Mouse (Mus musculus): ENCODE data around the gene Apmap. TPM values are rescaled to one million over a fixed set of nuclear protein-coding genes. Genes with fewer than 3 reads are reported as not detected.

The Apmap gene
- polyA plus RNA-seq, 2 experiments: 18.5 to 26.5 TPM

GRCm38 (mm10) chr2:150621698-150622097 lies 13.3 kb upstream of the Apmap start:
- 64% methylated on average over 3 of the region's 3 CpGs for WGBS (ENCODE audit: insufficient replicate concordance)
- no peak for ATAC-seq (ENCODE audit: insufficient read depth)
- Histone ChIP-seq H3K27me3 (ENCODE audit: control insufficient read depth, insufficient read depth, low read length) (no peaks in the 10 kb centered on the region), H3K9me3 (ENCODE audit: control insufficient read depth, low read length) (no peaks in the 10 kb centered on the region), H3K4me2 (ENCODE audit: low read depth) (no peak overlapping the region), H3K9ac (replicated peaks) (no peak overlapping the region), H3K4me1 (replicated peaks; ENCODE audit: control insufficient read depth in 2 of 2, insufficient read depth in 2 of 2, low read length in 1 of 2) (no peaks in the 10 kb centered on the region), H3K36me3 (replicated peaks; ENCODE audit: control insufficient read depth, insufficient read depth, low read depth) (peaks cover 56% of the 10 kb centered on the region), H3K27ac (no peak overlapping the region), H3K4me3 (ENCODE audit: insufficient read depth in 1 of 2, low read depth in 2 of 2, low read length in 2 of 2) (no peak overlapping the region)
- DNase-seq (ENCODE audit: low read depth in 3 of 3, low spot score in 3 of 3): no peak
- TF ChIP-seq CTCF (IDR thresholded peaks at IDR 0.05; ENCODE audit: low read depth): no peak
- TF ChIP-seq EP300 (IDR thresholded peaks at IDR 0.05; ENCODE audit: low read depth): no peak

DNA sequence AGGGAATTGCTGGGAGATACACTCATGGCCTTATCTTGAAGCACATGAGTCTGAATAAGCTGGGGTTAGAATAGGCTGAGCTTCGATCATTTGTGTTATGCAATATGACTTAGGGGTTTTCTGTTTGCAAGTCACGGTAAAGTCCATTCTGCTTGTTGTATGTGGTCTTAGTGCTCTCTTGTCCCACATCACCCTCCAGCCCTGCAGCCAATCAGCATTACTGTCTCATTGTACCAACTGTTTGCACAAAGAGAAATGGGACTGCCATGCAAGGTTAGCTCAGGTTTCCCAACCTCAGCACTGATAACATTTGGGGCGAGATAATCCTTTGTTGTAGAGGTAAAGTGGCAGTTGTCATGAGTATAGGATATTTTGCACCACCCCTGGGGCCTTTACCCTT lies 1.7 kb upstream of the Apmap start:
- DNase-seq (ENCODE audit: low read depth in 3 of 3, low spot score in 3 of 3) (peak; percentile 29 to 34 (median 33)), ATAC-seq (ENCODE audit: insufficient read depth) (peak; percentile 24)
- Histone ChIP-seq H3K36me3 (replicated peaks; ENCODE audit: control insufficient read depth, insufficient read depth, low read depth) (no peaks in the 10 kb centered on the region), H3K27ac (no peak overlapping the region), H3K9ac (replicated peaks) (no peak overlapping the region), H3K4me1 (replicated peaks; ENCODE audit: control insufficient read depth in 2 of 2, insufficient read depth in 2 of 2, low read length in 1 of 2) (peaks cover 16 to 18% of the 10 kb centered on the region in 2 experiments), H3K27me3 (ENCODE audit: control insufficient read depth, insufficient read depth, low read length) (no peaks in the 10 kb centered on the region), H3K4me3 (ENCODE audit: insufficient read depth in 1 of 2, low read depth in 2 of 2, low read length in 2 of 2) (no peak overlapping the region), H3K9me3 (ENCODE audit: control insufficient read depth, low read length) (no peaks in the 10 kb centered on the region), H3K4me2 (ENCODE audit: low read depth) (no peak overlapping the region; the same call in 1 of the 2 replicates)
- TF ChIP-seq EP300 (IDR thresholded peaks at IDR 0.05; ENCODE audit: low read depth) (peak; percentile 20; the same call in 1 of the 2 replicates), CTCF (IDR thresholded peaks at IDR 0.05; ENCODE audit: low read depth) (no peak)
- 16% methylated on average over 3 of the region's 3 CpGs for WGBS (ENCODE audit: insufficient replicate concordance)

DNA sequence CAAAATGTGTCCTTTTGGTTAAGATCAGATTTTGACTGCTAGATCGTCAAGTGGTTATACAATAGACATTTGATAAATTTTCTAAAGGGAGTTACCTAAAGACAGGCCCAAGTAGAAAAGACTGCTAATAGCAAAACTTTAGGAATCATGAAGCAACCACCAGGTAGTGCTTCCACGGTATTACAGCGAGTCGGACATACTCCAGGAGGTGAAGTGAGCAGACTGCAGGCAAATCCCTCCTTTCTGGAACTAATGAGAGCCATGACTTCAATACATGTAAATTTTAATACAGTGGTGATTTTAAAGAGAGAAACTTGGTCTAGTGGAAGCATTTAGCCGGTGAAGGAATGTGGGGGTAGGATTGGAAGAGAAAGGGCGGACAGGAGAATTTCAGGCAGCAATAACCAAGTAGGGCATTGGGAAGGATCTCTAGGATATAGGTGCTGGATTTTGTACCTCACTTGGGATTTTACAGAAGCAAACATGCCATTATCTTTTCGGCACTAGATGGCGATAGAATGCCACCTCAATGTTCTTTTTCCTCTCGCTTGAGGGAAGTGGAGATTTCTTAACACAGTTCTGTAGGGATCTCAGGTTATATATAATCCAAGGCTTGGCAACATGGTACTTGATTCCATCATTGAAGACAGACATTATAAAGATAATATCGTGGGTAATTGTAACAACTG lies 649 bp upstream of the Apmap start:
- WGBS (ENCODE audit: insufficient replicate concordance): under 1% methylated on average over 10 of the region's 10 CpGs
- Histone ChIP-seq H3K4me3 (ENCODE audit: insufficient read depth in 1 of 2, low read depth in 2 of 2, low read length in 2 of 2) (peak overlapping the region; percentile 82 to 95), H3K27ac (peak overlapping the region; percentile 55), H3K9ac (replicated peaks) (peak overlapping the region; percentile 78), H3K27me3 (ENCODE audit: control insufficient read depth, insufficient read depth, low read length) (no peaks in the 10 kb centered on the region), H3K4me2 (ENCODE audit: low read depth) (peak overlapping the region; percentile 78), H3K36me3 (replicated peaks; ENCODE audit: control insufficient read depth, insufficient read depth, low read depth) (no peaks in the 10 kb centered on the region), H3K4me1 (replicated peaks; ENCODE audit: control insufficient read depth in 2 of 2, insufficient read depth in 2 of 2, low read length in 1 of 2) (peaks cover 16 to 18% of the 10 kb centered on the region in 2 experiments), H3K9me3 (ENCODE audit: control insufficient read depth, low read length) (no peaks in the 10 kb centered on the region)
- TF ChIP-seq EP300 (IDR thresholded peaks at IDR 0.05; ENCODE audit: low read depth) (no peak), CTCF (IDR thresholded peaks at IDR 0.05; ENCODE audit: low read depth) (peak; percentile 84)
- DNase-seq (ENCODE audit: low read depth in 3 of 3, low spot score in 3 of 3) (peak; percentile 62 to 69 (median 69)), ATAC-seq (ENCODE audit: insufficient read depth) (peak; percentile 30; the same call in 1 of the 2 replicates)

DNA sequence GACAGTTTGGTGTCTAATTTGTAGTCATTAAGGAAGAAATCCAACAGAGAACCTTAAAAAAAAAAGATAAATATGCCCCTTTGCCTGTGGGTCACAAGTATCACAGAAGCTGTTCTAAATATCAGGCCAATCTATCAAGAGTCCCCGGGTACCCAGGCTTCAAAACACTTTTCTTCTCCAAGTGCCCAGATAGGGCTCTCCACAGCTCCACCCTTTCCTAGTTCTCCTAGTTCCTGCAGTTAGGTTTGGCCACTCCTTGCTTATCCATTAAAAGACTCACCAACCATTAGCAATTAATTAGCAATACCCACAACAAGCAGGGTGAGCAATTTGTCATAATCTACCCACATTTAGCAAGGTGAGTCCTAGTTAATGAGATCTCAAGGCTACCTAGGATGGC lies 1.3 kb downstream of the Apmap start:
- H3K36me3 ChIP-seq (replicated peaks; ENCODE audit: control insufficient read depth, insufficient read depth, low read depth): no peaks in the 10 kb centered on the region
- WGBS (ENCODE audit: insufficient replicate concordance): 11% methylated on average over 1 of the region's 1 CpGs
- TF ChIP-seq CTCF (IDR thresholded peaks at IDR 0.05; ENCODE audit: low read depth): no peak
- no peak for TF ChIP-seq EP300 (IDR thresholded peaks at IDR 0.05; ENCODE audit: low read depth)
- peak overlapping the region in 1 of 2 experiments; percentile 95; a peak in 3 of 4 replicates for H3K4me3 ChIP-seq (ENCODE audit: insufficient read depth in 1 of 2, low read depth in 2 of 2, low read length in 2 of 2)
- ATAC-seq (ENCODE audit: insufficient read depth) (no peak), DNase-seq (ENCODE audit: low read depth in 3 of 3, low spot score in 3 of 3) (peak in 1 of 3 experiments; percentile 2)
- H3K27ac ChIP-seq: no peak overlapping the region
- H3K4me2 ChIP-seq (ENCODE audit: low read depth): peak overlapping the region; percentile 78
- H3K4me1 ChIP-seq (replicated peaks; ENCODE audit: control insufficient read depth in 2 of 2, insufficient read depth in 2 of 2, low read length in 1 of 2): peaks cover 16 to 18% of the 10 kb centered on the region in 2 experiments
- H3K9ac ChIP-seq (replicated peaks): peak overlapping the region; percentile 78
- no peaks in the 10 kb centered on the region for H3K9me3 ChIP-seq (ENCODE audit: control insufficient read depth, low read length)
- no peaks in the 10 kb centered on the region for H3K27me3 ChIP-seq (ENCODE audit: control insufficient read depth, insufficient read depth, low read length)

GRCm38 (mm10) chr2:150604802-150605201 lies 3.6 kb downstream of the Apmap start:
- H3K4me3 ChIP-seq (ENCODE audit: insufficient read depth in 1 of 2, low read depth in 2 of 2, low read length in 2 of 2): no peak overlapping the region
- DNase-seq (ENCODE audit: low read depth in 3 of 3, low spot score in 3 of 3) (no peak), ATAC-seq (ENCODE audit: insufficient read depth) (no peak)
- TF ChIP-seq EP300 (IDR thresholded peaks at IDR 0.05; ENCODE audit: low read depth) (no peak), CTCF (IDR thresholded peaks at IDR 0.05; ENCODE audit: low read depth) (no peak)
- H3K27ac ChIP-seq: no peak overlapping the region
- peaks cover 10 to 13% of the 10 kb centered on the region in 2 experiments for H3K4me1 ChIP-seq (replicated peaks; ENCODE audit: control insufficient read depth in 2 of 2, insufficient read depth in 2 of 2, low read length in 1 of 2)
- no peaks in the 10 kb centered on the region for H3K36me3 ChIP-seq (replicated peaks; ENCODE audit: control insufficient read depth, insufficient read depth, low read depth)
- no peaks in the 10 kb centered on the region for H3K9me3 ChIP-seq (ENCODE audit: control insufficient read depth, low read length)
- no peak overlapping the region for H3K4me2 ChIP-seq (ENCODE audit: low read depth)
- no peak overlapping the region for H3K9ac ChIP-seq (replicated peaks)
- 66% methylated on average over 2 of the region's 2 CpGs for WGBS (ENCODE audit: insufficient replicate concordance)
- no peaks in the 10 kb centered on the region for H3K27me3 ChIP-seq (ENCODE audit: control insufficient read depth, insufficient read depth, low read length)

Data from liver, embryonic 14.5 days (tissue).